Mouse (Mus musculus) intestine, embryonic 16.5 days (tissue): ENCODE measurements around the gene Hykk. TPM values are rescaled to one million over a fixed set of nuclear protein-coding genes. Genes with fewer than 3 reads are reported as not detected.

Experiments used
- ATAC-seq: fragments of 200-750 bp; cut with Nextera tagmentation; 2 replicates; pipeline ENCODE4 v1.8.0; 2017; ENCODE audit warnings: moderate TSS enrichment, moderate library complexity
- H3K27ac ChIP-seq: fragments of 300-500 bp; sonication (generic); 2 replicates; pipeline ENCODE4 v1.5.1; 2014; ENCODE audit warnings: mild to moderate bottlenecking, low read length
- H3K27me3 ChIP-seq: fragments of 300-500 bp; sonication (generic); replicated peaks from 2 replicates; pipeline ENCODE4 v1.6.1; 2014; ENCODE audit warnings: low read length, control low read depth, mixed read lengths; ENCODE audit not compliant: control insufficient read depth, insufficient read depth
- H3K36me3 ChIP-seq: fragments of 300-500 bp; sonication (generic); 2 replicates; pipeline ENCODE4 v1.6.1; 2014; ENCODE audit warnings: low read length, control low read depth; ENCODE audit not compliant: control insufficient read depth, insufficient read depth
- H3K4me1 ChIP-seq: fragments of 300-500 bp; sonication (generic); 2 replicates; pipeline ENCODE4 v1.6.1; 2014; ENCODE audit warnings: low read length, control low read depth, mixed read lengths; ENCODE audit not compliant: control insufficient read depth, insufficient read depth
- H3K4me2 ChIP-seq: fragments of 300-500 bp; sonication (generic); 2 replicates; pipeline ENCODE4 v1.6.1; 2014; ENCODE audit warnings: low read depth, low read length, control low read depth
- H3K4me3 ChIP-seq: fragments of 300-500 bp; sonication (generic); 2 replicates; pipeline ENCODE4 v1.5.1; 2014; ENCODE audit warnings: mild to moderate bottlenecking, low read length
- H3K9ac ChIP-seq: fragments of 300-500 bp; sonication (generic); 2 replicates; pipeline ENCODE4 v1.6.1; 2014; ENCODE audit warnings: low read depth, low read length
- H3K9me3 ChIP-seq: fragments of 300-500 bp; sonication (generic); 2 replicates; pipeline ENCODE4 v1.6.1; 2016; ENCODE audit warnings: low read length, control low read depth; ENCODE audit not compliant: control insufficient read depth
- WGBS: fragments of 180-500 bp; shearing (Covaris S2); extraction: QIAGEN DNeasy Blood & Tissue Kit; methylation state at CpG from one replicate; pipeline ENCODE4 v1.1.7; 2014; 5-methylcytosine and 5-hydroxymethylcytosine counted together
- polyA plus RNA-seq: library from polyadenylated mRNA; unstranded; fragments of >200 nt; fragmentation: Nextera tagmentation; extraction: Ambion mirVana; gene quantifications from 2 replicates; pipeline ENCODE4 v1.2.1, GENCODE M21; 2015

Gene Hykk
- polyA plus RNA-seq, 1 experiment from 2014 or later, result 2.7 TPM

DNA sequence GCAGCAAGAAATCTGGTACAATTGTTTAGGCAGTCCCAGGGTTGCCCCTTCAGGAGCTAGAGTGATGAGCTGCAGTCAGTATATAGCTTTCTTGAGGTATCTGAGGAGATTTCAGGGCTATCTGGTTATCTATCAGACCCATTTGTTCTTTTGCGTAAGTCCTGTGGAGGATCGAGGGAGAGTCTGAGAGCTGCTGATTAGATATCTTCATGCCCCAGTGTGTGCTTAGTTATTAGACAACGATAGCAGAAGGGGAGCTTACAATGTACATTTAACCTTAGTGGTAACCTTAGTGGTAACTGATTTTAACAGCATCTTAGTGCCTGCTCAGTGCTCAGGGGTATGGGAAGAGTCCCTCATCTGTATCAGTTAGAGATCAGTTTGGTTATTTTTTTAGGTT, 78.6 kb downstream of the Hykk start:
- H3K4me2 ChIP-seq, result no peak overlapping the region
- no peaks in the 10 kb centered on the region for H3K4me1 ChIP-seq
- H3K4me3 ChIP-seq, result no peak overlapping the region
- no peak overlapping the region for H3K27ac ChIP-seq
- H3K36me3 ChIP-seq, result no peaks in the 10 kb centered on the region
- H3K27me3 ChIP-seq, result no peaks in the 10 kb centered on the region
- H3K9me3 ChIP-seq, result no peaks in the 10 kb centered on the region
- no peak overlapping the region for H3K9ac ChIP-seq
- WGBS, result 69% methylated on average over 3 of the region's 3 CpGs
- no peak for ATAC-seq

Other genes with a start within 250 kb of the Hykk start
- 3.9 and 4.5 TPM in 2 replicates for gene Dnaja4, start 218.4 kb upstream of the Hykk start, polyA plus RNA-seq
- 142 and 148 TPM in 2 replicates for gene Wdr61, start 182.8 kb upstream of the Hykk start, polyA plus RNA-seq
- 9.0 and 9.8 TPM in 2 replicates for gene Crabp1, start 152.5 kb upstream of the Hykk start, polyA plus RNA-seq
- gene Ireb2, start 53.5 kb upstream of the Hykk start, polyA plus RNA-seq, result 21.0 and 23.1 TPM in 2 replicates
- gene Psma4, start 33.5 kb downstream of the Hykk start, polyA plus RNA-seq, result 269 and 294 TPM in 2 replicates
- gene AY074887, start 33.7 kb downstream of the Hykk start, polyA plus RNA-seq, result 0.31 and 0.66 TPM in 2 replicates
- gene Chrna5, start 63.6 kb downstream of the Hykk start, polyA plus RNA-seq, result 0.21 and 0.58 TPM in 2 replicates
- gene Chrna3, start 109.3 kb downstream of the Hykk start, polyA plus RNA-seq, result 9.7 and 9.8 TPM in 2 replicates
- 5.0 and 5.3 TPM in 2 replicates for gene Chrnb4, start 131.5 kb downstream of the Hykk start, polyA plus RNA-seq
- 10.6 and 12.2 TPM in 2 replicates for gene Ube2q2, start 231.6 kb downstream of the Hykk start, polyA plus RNA-seq